Mouse (Mus musculus): ENCODE results near the gene Ptprf. TPM values are rescaled to one million over a fixed set of nuclear protein-coding genes. Genes with fewer than 3 reads are reported as not detected.

The Ptprf gene
- polyA plus RNA-seq, 1 experiment from 2014 or later = 73.4 TPM

DNA sequence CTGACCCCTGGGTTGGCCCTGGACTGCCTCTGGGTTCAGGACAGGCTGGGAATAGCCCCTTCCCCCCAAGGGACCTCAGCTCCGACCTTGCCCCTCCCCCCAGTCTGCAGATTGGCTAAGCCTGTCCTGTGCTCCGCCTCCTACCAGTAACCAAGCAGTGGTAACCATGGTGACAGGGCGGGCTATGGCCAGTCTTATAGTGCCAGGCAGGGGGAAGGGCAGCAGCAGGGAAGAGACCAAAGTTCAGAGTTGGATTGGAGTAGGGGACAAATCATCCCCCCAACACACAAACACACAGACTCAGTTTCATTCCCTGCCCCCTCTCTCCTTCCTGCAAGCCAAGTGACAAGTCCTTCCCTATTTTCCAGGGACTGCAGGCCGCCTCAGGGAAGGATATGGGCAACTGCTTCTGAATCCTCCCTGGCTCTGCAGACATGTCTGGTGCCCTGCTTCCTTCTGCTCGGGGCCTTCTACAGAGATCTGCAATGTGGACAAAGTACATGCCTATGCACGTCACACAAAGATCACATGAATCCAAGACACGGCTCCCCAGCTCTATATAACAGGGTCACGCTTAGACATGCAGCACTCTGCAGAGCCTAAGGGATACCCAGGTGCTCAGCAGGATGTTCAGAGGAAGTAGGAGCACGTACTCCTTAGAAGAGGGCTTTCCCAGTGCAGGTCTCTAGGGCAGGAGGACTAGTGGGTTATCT is 14.5 kb downstream of the Ptprf start:
- no peaks in the 10 kb centered on the region for H3K27me3 ChIP-seq (ENCODE audit: control insufficient read depth, insufficient read depth, low read length)
- no peak overlapping the region for H3K4me3 ChIP-seq (replicated peaks; ENCODE audit: low read depth, low read length)
- DNase-seq (peak; percentile 96), ATAC-seq (ENCODE audit: low FRiP score, low TSS enrichment) (peak; percentile 95)
- H3K9me3 ChIP-seq (ENCODE audit: control insufficient read depth, low read length) = no peaks in the 10 kb centered on the region
- H3K9ac ChIP-seq (replicated peaks; ENCODE audit: low read length) = peak overlapping the region; percentile 10; the same call in 1 of the 2 replicates
- H3K4me1 ChIP-seq (ENCODE audit: control insufficient read depth, insufficient read depth, low read length) = peaks cover 62% of the 10 kb centered on the region
- peak overlapping the region; percentile 43 for H3K4me2 ChIP-seq (ENCODE audit: low read length)
- peaks cover 12% of the 10 kb centered on the region for H3K36me3 ChIP-seq (ENCODE audit: control insufficient read depth, insufficient read depth, low read length)
- H3K27ac ChIP-seq (replicated peaks; ENCODE audit: low read depth, low read length) = peak overlapping the region; percentile 94
- 10% methylated on average over 9 of the region's 9 CpGs for WGBS

DNA sequence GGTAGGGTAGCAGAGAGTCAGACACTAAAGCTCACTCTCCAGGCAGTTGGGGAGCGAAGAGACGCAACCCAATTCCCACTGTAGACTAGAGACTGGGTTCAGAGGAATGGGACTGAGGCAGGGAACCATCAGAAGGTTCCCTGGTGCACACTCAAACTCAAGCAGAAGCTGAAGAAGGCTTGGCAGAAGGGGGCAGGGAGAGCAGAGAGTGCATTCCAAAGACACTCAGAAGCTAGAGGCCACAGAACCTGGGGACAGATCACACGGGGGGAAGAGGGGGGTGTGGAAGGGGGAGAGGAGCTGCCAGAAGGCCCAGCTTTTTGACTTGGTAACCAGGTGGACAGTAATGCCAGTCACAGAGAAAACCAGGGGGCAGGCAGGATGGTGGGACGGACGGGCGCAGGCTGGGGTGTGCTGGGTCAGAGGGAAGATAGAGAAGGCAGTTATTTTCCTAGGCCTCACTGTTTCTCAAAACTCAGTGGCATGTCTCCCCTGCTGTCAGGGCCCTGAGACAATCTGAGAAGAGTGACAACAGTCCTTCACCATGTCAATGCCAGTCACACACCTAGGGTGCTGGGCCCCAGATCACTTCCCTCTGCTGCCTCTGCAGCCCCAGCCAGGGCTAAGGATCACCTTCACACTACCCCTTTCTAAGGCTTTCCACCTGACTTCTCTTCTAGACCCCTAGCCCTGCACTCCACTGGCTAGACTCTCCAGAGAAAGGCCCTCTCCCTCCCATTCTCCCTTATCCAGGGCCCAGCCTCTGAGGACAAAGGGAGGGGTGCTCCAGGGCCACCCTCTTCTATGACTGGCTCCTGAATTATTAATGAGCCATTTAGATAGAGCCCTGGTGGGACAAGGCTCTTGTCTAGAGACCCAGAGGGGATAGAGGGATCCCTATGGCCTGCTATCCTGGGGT is 15.3 kb downstream of the Ptprf start:
- peak; percentile 77 for ATAC-seq (ENCODE audit: low FRiP score, low TSS enrichment)
- Histone ChIP-seq H3K9me3 (ENCODE audit: control insufficient read depth, low read length) (0 out of 2 replicates have a peak, but pooled peaks cover 1% of the 10 kb centered on the region), H3K27ac (replicated peaks; ENCODE audit: low read depth, low read length) (peak overlapping the region; percentile 94), H3K4me2 (ENCODE audit: low read length) (peak overlapping the region; percentile 43), H3K36me3 (ENCODE audit: control insufficient read depth, insufficient read depth, low read length) (peaks cover 14% of the 10 kb centered on the region), H3K4me1 (ENCODE audit: control insufficient read depth, insufficient read depth, low read length) (peaks cover 58% of the 10 kb centered on the region), H3K4me3 (replicated peaks; ENCODE audit: low read depth, low read length) (no peak overlapping the region), H3K9ac (replicated peaks; ENCODE audit: low read length) (peak overlapping the region; percentile 10; the same call in 1 of the 2 replicates), H3K27me3 (ENCODE audit: control insufficient read depth, insufficient read depth, low read length) (no peaks in the 10 kb centered on the region)
- DNase-seq = no peak
- WGBS = 46% methylated on average over 6 of the region's 6 CpGs

DNA sequence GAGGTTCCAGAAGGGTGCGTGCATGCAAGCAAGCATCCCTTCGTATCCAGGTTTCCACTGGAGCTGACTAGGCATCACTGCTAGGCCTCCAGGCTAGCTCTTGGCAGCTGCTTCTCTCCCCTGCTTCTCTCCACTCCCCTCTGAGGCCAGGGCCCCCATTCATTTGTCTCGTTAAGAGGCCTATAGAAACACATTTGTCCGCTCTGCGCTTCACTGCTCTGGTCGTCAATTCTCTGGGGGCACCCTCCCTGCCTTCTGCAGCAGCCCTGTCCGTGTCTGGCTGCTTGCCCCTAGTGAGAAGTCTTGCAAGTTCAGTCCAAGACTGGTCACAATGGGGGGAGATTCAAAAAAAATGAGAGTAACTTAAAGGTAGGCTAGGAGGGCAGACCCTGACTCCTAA is 16.7 kb downstream of the Ptprf start:
- H3K27ac ChIP-seq (replicated peaks; ENCODE audit: low read depth, low read length) = peak overlapping the region; percentile 94
- H3K4me3 ChIP-seq (replicated peaks; ENCODE audit: low read depth, low read length) = no peak overlapping the region
- H3K27me3 ChIP-seq (ENCODE audit: control insufficient read depth, insufficient read depth, low read length) = no peaks in the 10 kb centered on the region
- 7% methylated on average over 7 of the region's 7 CpGs for WGBS
- ATAC-seq (ENCODE audit: low FRiP score, low TSS enrichment) (no peak), DNase-seq (peak; percentile 61)
- 0 out of 2 replicates have a peak, but pooled peaks cover 4% of the 10 kb centered on the region for H3K9me3 ChIP-seq (ENCODE audit: control insufficient read depth, low read length)
- H3K9ac ChIP-seq (replicated peaks; ENCODE audit: low read length) = no peak overlapping the region
- H3K4me1 ChIP-seq (ENCODE audit: control insufficient read depth, insufficient read depth, low read length) = peaks cover 51% of the 10 kb centered on the region
- no peak overlapping the region for H3K4me2 ChIP-seq (ENCODE audit: low read length)
- H3K36me3 ChIP-seq (ENCODE audit: control insufficient read depth, insufficient read depth, low read length) = peaks cover 20% of the 10 kb centered on the region

DNA sequence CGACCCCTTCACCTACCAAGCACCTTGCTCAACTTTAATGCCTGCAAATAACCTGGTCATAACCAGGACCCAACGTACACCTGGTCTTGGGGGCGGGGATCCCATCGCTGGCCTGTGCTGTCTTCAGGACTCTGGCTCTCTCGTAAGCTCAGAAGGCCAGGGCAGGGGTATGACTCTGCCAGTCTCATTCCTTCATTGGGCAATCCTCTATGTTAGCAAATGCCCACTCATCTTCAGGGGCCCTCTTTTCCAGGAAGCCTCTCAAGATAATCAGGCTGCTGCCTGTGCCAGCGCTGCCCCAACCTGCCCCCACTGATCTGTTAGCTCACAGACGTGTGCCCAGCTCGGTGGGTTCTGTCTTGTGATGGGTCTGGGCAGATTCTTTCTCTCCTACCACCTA is 17.2 kb downstream of the Ptprf start:
- H3K4me3 ChIP-seq (replicated peaks; ENCODE audit: low read depth, low read length) = no peak overlapping the region
- H3K36me3 ChIP-seq (ENCODE audit: control insufficient read depth, insufficient read depth, low read length) = peaks cover 25% of the 10 kb centered on the region
- H3K4me2 ChIP-seq (ENCODE audit: low read length) = no peak overlapping the region
- WGBS = 66% methylated on average over 8 of the region's 8 CpGs
- ATAC-seq (ENCODE audit: low FRiP score, low TSS enrichment) = no peak
- H3K9ac ChIP-seq (replicated peaks; ENCODE audit: low read length) = no peak overlapping the region
- DNase-seq = no peak
- H3K27ac ChIP-seq (replicated peaks; ENCODE audit: low read depth, low read length) = peak overlapping the region; percentile 94
- H3K27me3 ChIP-seq (ENCODE audit: control insufficient read depth, insufficient read depth, low read length) = no peaks in the 10 kb centered on the region
- 0 out of 2 replicates have a peak, but pooled peaks cover 4% of the 10 kb centered on the region for H3K9me3 ChIP-seq (ENCODE audit: control insufficient read depth, low read length)
- H3K4me1 ChIP-seq (ENCODE audit: control insufficient read depth, insufficient read depth, low read length) = peaks cover 51% of the 10 kb centered on the region

DNA sequence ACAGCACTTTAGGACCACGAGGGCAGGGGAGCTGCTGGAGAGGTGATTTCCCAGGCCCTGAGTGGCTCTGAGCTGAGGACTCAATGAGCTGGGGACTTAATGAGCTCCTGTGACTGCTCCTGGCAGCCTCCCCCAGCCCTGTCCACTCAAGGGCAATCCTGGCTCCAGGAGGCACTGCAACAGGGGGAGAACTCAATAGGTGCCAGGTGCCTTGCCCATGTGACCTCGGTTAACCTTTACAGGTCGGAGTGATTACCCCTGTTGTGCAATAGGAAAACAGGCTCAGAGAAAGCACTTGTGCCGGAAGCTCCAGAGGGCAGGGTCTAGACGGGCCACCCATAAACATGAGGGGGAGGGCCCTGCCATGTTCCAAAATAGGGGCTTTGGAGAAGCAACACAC is 17.7 kb downstream of the Ptprf start:
- H3K4me1 ChIP-seq (ENCODE audit: control insufficient read depth, insufficient read depth, low read length) = peaks cover 51% of the 10 kb centered on the region
- peaks cover 30% of the 10 kb centered on the region for H3K36me3 ChIP-seq (ENCODE audit: control insufficient read depth, insufficient read depth, low read length)
- no peak overlapping the region for H3K4me3 ChIP-seq (replicated peaks; ENCODE audit: low read depth, low read length)
- DNase-seq (no peak), ATAC-seq (ENCODE audit: low FRiP score, low TSS enrichment) (no peak)
- H3K9ac ChIP-seq (replicated peaks; ENCODE audit: low read length) = no peak overlapping the region
- H3K4me2 ChIP-seq (ENCODE audit: low read length) = no peak overlapping the region
- H3K27me3 ChIP-seq (ENCODE audit: control insufficient read depth, insufficient read depth, low read length) = no peaks in the 10 kb centered on the region
- 40% methylated on average over 5 of the region's 5 CpGs for WGBS
- H3K9me3 ChIP-seq (ENCODE audit: control insufficient read depth, low read length) = 0 out of 2 replicates have a peak, but pooled peaks cover 4% of the 10 kb centered on the region
- H3K27ac ChIP-seq (replicated peaks; ENCODE audit: low read depth, low read length) = no peak overlapping the region

DNA sequence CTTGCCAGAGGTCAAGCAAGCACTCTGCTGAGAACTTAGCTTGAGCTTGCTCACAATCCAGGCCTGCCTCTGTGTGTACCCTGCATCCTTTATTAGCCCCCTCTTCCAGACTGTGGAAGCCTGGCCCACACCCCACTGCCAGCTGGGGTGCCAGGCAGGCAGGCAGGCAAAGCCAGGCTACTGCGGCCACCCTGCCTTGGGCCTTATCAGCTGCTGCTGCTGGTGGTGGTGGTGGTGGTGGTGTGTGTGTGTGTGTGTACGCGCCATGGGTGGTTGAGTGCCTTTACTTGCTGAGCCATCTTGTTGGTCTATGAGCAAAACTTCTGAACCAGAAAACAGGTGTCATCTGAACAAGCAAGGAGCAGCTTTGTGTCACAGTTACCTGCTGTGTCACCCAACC is 18.3 kb downstream of the Ptprf start:
- Histone ChIP-seq H3K27me3 (ENCODE audit: control insufficient read depth, insufficient read depth, low read length) (no peaks in the 10 kb centered on the region), H3K9ac (replicated peaks; ENCODE audit: low read length) (no peak overlapping the region), H3K9me3 (ENCODE audit: control insufficient read depth, low read length) (0 out of 2 replicates have a peak, but pooled peaks cover 4% of the 10 kb centered on the region), H3K4me3 (replicated peaks; ENCODE audit: low read depth, low read length) (no peak overlapping the region), H3K27ac (replicated peaks; ENCODE audit: low read depth, low read length) (no peak overlapping the region), H3K4me2 (ENCODE audit: low read length) (no peak overlapping the region), H3K36me3 (ENCODE audit: control insufficient read depth, insufficient read depth, low read length) (peaks cover 35% of the 10 kb centered on the region), H3K4me1 (ENCODE audit: control insufficient read depth, insufficient read depth, low read length) (peaks cover 48% of the 10 kb centered on the region)
- WGBS = 98% methylated on average over 3 of the region's 3 CpGs
- ATAC-seq (ENCODE audit: low FRiP score, low TSS enrichment) = no peak
- no peak for DNase-seq

DNA sequence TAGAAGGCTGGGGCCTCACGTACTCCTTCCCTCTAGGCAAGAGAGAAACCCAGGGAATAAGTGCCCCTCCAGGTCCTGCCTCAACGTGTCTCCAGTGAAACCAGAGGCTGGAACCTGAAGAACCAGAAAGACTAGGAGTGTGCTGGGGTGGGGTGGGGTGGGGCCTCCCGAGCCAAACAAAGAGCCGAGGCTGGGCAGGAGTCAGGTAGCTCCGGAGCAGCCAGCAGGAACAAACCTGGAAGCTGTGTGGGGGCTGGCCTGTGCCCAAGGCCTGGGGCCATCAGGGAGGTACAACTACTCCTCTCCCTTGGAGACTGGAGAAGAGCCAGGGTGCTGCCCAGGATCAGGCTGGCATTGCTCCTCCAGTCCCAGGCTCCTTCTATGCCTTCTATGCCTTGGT is 18.9 kb downstream of the Ptprf start:
- Histone ChIP-seq H3K4me2 (ENCODE audit: low read length) (no peak overlapping the region), H3K4me1 (ENCODE audit: control insufficient read depth, insufficient read depth, low read length) (peaks cover 41% of the 10 kb centered on the region), H3K27ac (replicated peaks; ENCODE audit: low read depth, low read length) (0 out of 2 replicates have a peak overlapping the region, but pooled peaks have one; percentile 5), H3K4me3 (replicated peaks; ENCODE audit: low read depth, low read length) (no peak overlapping the region), H3K9me3 (ENCODE audit: control insufficient read depth, low read length) (0 out of 2 replicates have a peak, but pooled peaks cover 4% of the 10 kb centered on the region), H3K36me3 (ENCODE audit: control insufficient read depth, insufficient read depth, low read length) (peaks cover 39% of the 10 kb centered on the region), H3K27me3 (ENCODE audit: control insufficient read depth, insufficient read depth, low read length) (no peaks in the 10 kb centered on the region), H3K9ac (replicated peaks; ENCODE audit: low read length) (no peak overlapping the region)
- ATAC-seq (ENCODE audit: low FRiP score, low TSS enrichment) (no peak), DNase-seq (no peak)
- WGBS = 49% methylated on average over 5 of the region's 5 CpGs

DNA sequence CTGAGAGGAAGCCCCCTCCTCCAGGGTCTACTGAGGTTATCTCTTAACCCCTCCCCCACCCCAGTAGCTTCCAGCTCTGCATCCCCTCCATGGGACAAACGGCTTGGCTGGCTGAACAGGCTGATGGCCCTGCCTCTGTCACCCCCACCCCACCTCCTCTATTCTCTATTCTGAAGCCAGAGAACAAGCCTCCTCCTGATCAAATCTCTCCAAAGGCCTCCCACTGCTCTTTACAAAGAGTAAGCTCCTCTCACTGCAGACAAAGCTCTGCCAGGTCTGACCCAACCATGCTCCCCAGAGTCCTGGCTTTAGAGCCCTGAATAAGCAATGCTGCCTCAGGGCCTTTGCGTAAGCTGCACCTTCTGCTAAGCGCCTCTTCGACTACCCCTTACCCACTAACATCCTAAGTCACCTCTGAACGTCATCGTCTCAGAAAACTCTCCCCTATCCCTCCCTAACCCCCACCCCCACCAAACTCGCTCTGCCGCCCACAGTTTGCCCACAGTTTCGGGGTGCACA is 19.6 kb downstream of the Ptprf start:
- H3K36me3 ChIP-seq (ENCODE audit: control insufficient read depth, insufficient read depth, low read length) = peaks cover 39% of the 10 kb centered on the region
- H3K9me3 ChIP-seq (ENCODE audit: control insufficient read depth, low read length) = 0 out of 2 replicates have a peak, but pooled peaks cover 4% of the 10 kb centered on the region
- whole genome bisulfite sequencing = 53% methylated on average over 9 of the region's 9 CpGs
- no peak overlapping the region for H3K4me3 ChIP-seq (replicated peaks; ENCODE audit: low read depth, low read length)
- H3K4me2 ChIP-seq (ENCODE audit: low read length) = no peak overlapping the region
- ATAC-seq (ENCODE audit: low FRiP score, low TSS enrichment) (no peak), DNase-seq (no peak)
- no peak overlapping the region for H3K9ac ChIP-seq (replicated peaks; ENCODE audit: low read length)
- H3K27ac ChIP-seq (replicated peaks; ENCODE audit: low read depth, low read length) = 0 out of 2 replicates have a peak overlapping the region, but pooled peaks have one; percentile 20
- H3K27me3 ChIP-seq (ENCODE audit: control insufficient read depth, insufficient read depth, low read length) = no peaks in the 10 kb centered on the region
- peaks cover 35% of the 10 kb centered on the region for H3K4me1 ChIP-seq (ENCODE audit: control insufficient read depth, insufficient read depth, low read length)
